Mouse (Mus musculus) forebrain, embryonic 16.5 days (tissue): Measurements from ENCODE around the gene Gm20388. TPM values are rescaled to one million over a fixed set of nuclear protein-coding genes. Genes with fewer than 3 reads are reported as not detected.
A peak's percentile ranks its signal among the peaks of the same experiment; 100 is the strongest.

Experiments used
- ATAC-seq: fragments of 200-750 bp; cut with Nextera tagmentation; 2 replicates; pipeline ENCODE4 v1.8.0; 2017; ENCODE audit warnings: mild to moderate bottlenecking, moderate library complexity
- H3K27ac ChIP-seq: fragments of 300-500 bp; sonication (generic); 2 replicates; pipeline ENCODE4 v1.5.1; 2014; ENCODE audit warnings: low read length, control low read depth
- H3K27me3 ChIP-seq: fragments of 300-500 bp; sonication (generic); replicated peaks from 2 replicates; pipeline ENCODE4 v1.6.1; 2014; ENCODE audit warnings: low read length; ENCODE audit not compliant: control insufficient read depth, insufficient read depth
- H3K36me3 ChIP-seq: fragments of 300-500 bp; sonication (generic); 2 replicates; pipeline ENCODE4 v1.6.1; 2014; ENCODE audit not compliant: control insufficient read depth, insufficient read depth
- H3K4me1 ChIP-seq: fragments of 300-500 bp; sonication (generic); replicated peaks from 2 replicates; pipeline ENCODE4 v1.6.1; 2014; ENCODE audit warnings: low read length; ENCODE audit not compliant: control insufficient read depth, insufficient read depth
- H3K4me2 ChIP-seq: fragments of 300-500 bp; sonication (generic); 2 replicates; pipeline ENCODE4 v1.6.1; 2014; ENCODE audit warnings: mild to moderate bottlenecking, low read length, control low read depth
- H3K4me3 ChIP-seq: fragments of 300-500 bp; sonication (generic); replicated peaks from 2 replicates; pipeline ENCODE4 v1.5.1; 2014; ENCODE audit warnings: mild to moderate bottlenecking, low read length, control low read depth
- H3K9ac ChIP-seq: fragments of 300-500 bp; sonication (generic); replicated peaks from 2 replicates; pipeline ENCODE4 v1.6.1; 2014; ENCODE audit warnings: low read depth, low read length, control low read depth
- H3K9me3 ChIP-seq: fragments of 300-500 bp; sonication (generic); 2 replicates; pipeline ENCODE4 v1.6.1; 2016; ENCODE audit warnings: low read length; ENCODE audit not compliant: control insufficient read depth
- WGBS: fragments of 180-500 bp; shearing (Covaris S2); extraction: QIAGEN DNeasy Blood & Tissue Kit; methylation state at CpG from one replicate; pipeline ENCODE4 v1.1.7; 2014; 5-methylcytosine and 5-hydroxymethylcytosine counted together
- polyA plus RNA-seq: library from polyadenylated mRNA; unstranded; fragments of >200 nt; fragmentation: Nextera tagmentation; extraction: Ambion mirVana; gene quantifications from 2 replicates; pipeline ENCODE4 v1.2.1, GENCODE M21; 2015

Gene Gm20388
- polyA plus RNA-seq, 1 experiment from 2014 or later = 4.7 TPM

- H3K9ac ChIP-seq = no peak overlapping the region
- peaks cover 11% of the 10 kb centered on the region for H3K4me1 ChIP-seq
- H3K9me3 ChIP-seq = no peaks in the 10 kb centered on the region
- no peak overlapping the region for H3K4me2 ChIP-seq
- H3K27me3 ChIP-seq = no peaks in the 10 kb centered on the region; the same call in 1 of the 2 replicates
- no peak for ATAC-seq
- no peaks in the 10 kb centered on the region for H3K36me3 ChIP-seq
- 61% methylated on average over 3 of the region's 3 CpGs for WGBS
- H3K27ac ChIP-seq = no peak overlapping the region
- H3K4me3 ChIP-seq = no peak overlapping the region
Observed at GRCm38 (mm10) chr8:122850641-122851240, 2940.1 kb downstream of the Gm20388 start.

GRCm38 (mm10) chr8:122851692-122852545 is 2941.3 kb downstream of the Gm20388 start:
- Histone ChIP-seq H3K4me2 (no peak overlapping the region), H3K36me3 (no peaks in the 10 kb centered on the region), H3K4me3 (no peak overlapping the region), H3K9me3 (no peaks in the 10 kb centered on the region), H3K27me3 (no peaks in the 10 kb centered on the region; the same call in 1 of the 2 replicates), H3K9ac (no peak overlapping the region), H3K4me1 (peaks cover 11% of the 10 kb centered on the region), H3K27ac (no peak overlapping the region)
- whole genome bisulfite sequencing = 74% methylated on average over 12 of the region's 12 CpGs
- ATAC-seq = no peak

GRCm38 (mm10) chr8:122852546-122852905 is 2941.9 kb downstream of the Gm20388 start:
- Histone ChIP-seq H3K27me3 (no peaks in the 10 kb centered on the region; the same call in 1 of the 2 replicates), H3K4me3 (no peak overlapping the region), H3K4me2 (no peak overlapping the region), H3K9ac (no peak overlapping the region), H3K9me3 (no peaks in the 10 kb centered on the region), H3K27ac (no peak overlapping the region), H3K4me1 (peaks cover 11% of the 10 kb centered on the region), H3K36me3 (no peaks in the 10 kb centered on the region)
- ATAC-seq = no peak
- 53% methylated on average over 1 of the region's 1 CpGs for WGBS

GRCm38 (mm10) chr8:122853340-122853771 is 2942.7 kb downstream of the Gm20388 start:
- H3K9ac ChIP-seq = 0 out of 2 replicates have a peak overlapping the region, but pooled peaks have one; percentile 0
- H3K27ac ChIP-seq = no peak overlapping the region
- WGBS = 14% methylated on average over 11 of the region's 11 CpGs

GRCm38 (mm10) chr8:122854388-122854787 is 2943.7 kb downstream of the Gm20388 start:
- ATAC-seq = no peak

More at GRCm38 (mm10) chr8:122853340-122853771, 2942.7 kb downstream of the Gm20388 start:
- peaks cover 8% of the 10 kb centered on the region for H3K4me1 ChIP-seq
- no peak overlapping the region for H3K4me3 ChIP-seq
- no peaks in the 10 kb centered on the region for H3K9me3 ChIP-seq
- H3K27me3 ChIP-seq = no peaks in the 10 kb centered on the region; the same call in 1 of the 2 replicates
- peak; percentile 75; the same call in 1 of the 2 replicates for ATAC-seq
- H3K4me2 ChIP-seq = no peak overlapping the region
- no peaks in the 10 kb centered on the region for H3K36me3 ChIP-seq

GRCm38 (mm10) chr8:122855123-122855522 is 2944.5 kb downstream of the Gm20388 start:
- peaks cover 7% of the 10 kb centered on the region for H3K4me1 ChIP-seq
- ATAC-seq = no peak
- H3K9me3 ChIP-seq = no peaks in the 10 kb centered on the region
- no peak overlapping the region for H3K9ac ChIP-seq
- 86% methylated on average over 4 of the region's 4 CpGs for WGBS
- H3K27ac ChIP-seq = no peak overlapping the region
- no peaks in the 10 kb centered on the region for H3K36me3 ChIP-seq
- H3K27me3 ChIP-seq = no peaks in the 10 kb centered on the region
- no peak overlapping the region for H3K4me3 ChIP-seq
- no peak overlapping the region for H3K4me2 ChIP-seq

More at GRCm38 (mm10) chr8:122854388-122854787, 2943.7 kb downstream of the Gm20388 start:
- 84% methylated on average over 7 of the region's 7 CpGs for WGBS
- Histone ChIP-seq H3K27ac (no peak overlapping the region), H3K27me3 (no peaks in the 10 kb centered on the region), H3K4me1 (peaks cover 7% of the 10 kb centered on the region), H3K36me3 (no peaks in the 10 kb centered on the region), H3K4me2 (no peak overlapping the region), H3K9me3 (no peaks in the 10 kb centered on the region), H3K9ac (no peak overlapping the region), H3K4me3 (no peak overlapping the region)

- 77% methylated on average over 8 of the region's 8 CpGs for WGBS
- peaks cover 7% of the 10 kb centered on the region for H3K4me1 ChIP-seq
- H3K9me3 ChIP-seq = no peaks in the 10 kb centered on the region
- H3K4me3 ChIP-seq = no peak overlapping the region
- no peaks in the 10 kb centered on the region for H3K27me3 ChIP-seq
- H3K4me2 ChIP-seq = no peak overlapping the region
- H3K36me3 ChIP-seq = no peaks in the 10 kb centered on the region
- no peak overlapping the region for H3K27ac ChIP-seq
- ATAC-seq = no peak
- no peak overlapping the region for H3K9ac ChIP-seq
Observed at GRCm38 (mm10) chr8:122856288-122856687, 2945.6 kb downstream of the Gm20388 start.

- Histone ChIP-seq H3K9me3 (0 out of 2 replicates have a peak, but pooled peaks cover 6% of the 10 kb centered on the region), H3K4me1 (no peaks in the 10 kb centered on the region), H3K4me3 (no peak overlapping the region), H3K9ac (no peak overlapping the region), H3K36me3 (no peaks in the 10 kb centered on the region), H3K27ac (no peak overlapping the region), H3K4me2 (no peak overlapping the region), H3K27me3 (no peaks in the 10 kb centered on the region)
- 67% methylated on average over 12 of the region's 13 CpGs for WGBS
- no peak for ATAC-seq
Observed at GRCm38 (mm10) chr8:122859843-122860242, 2949.2 kb downstream of the Gm20388 start.

- Histone ChIP-seq H3K4me2 (peak overlapping the region; percentile 32), H3K4me1 (no peaks in the 10 kb centered on the region), H3K36me3 (no peaks in the 10 kb centered on the region), H3K9ac (no peak overlapping the region), H3K4me3 (peak overlapping the region; percentile 33), H3K27me3 (no peaks in the 10 kb centered on the region), H3K9me3 (peaks cover 10% of the 10 kb centered on the region), H3K27ac (no peak overlapping the region)
- 0 out of 2 replicates have a peak, but pooled peaks have one; percentile 26 for ATAC-seq
- 53% methylated on average over 26 of the region's 26 CpGs for WGBS
Observed at GRCm38 (mm10) chr8:122864719-122865129, 2954.1 kb downstream of the Gm20388 start.
